Mouse (Mus musculus) erythroblast, embryonic 14.5 days (primary cell): ENCODE data around the gene Ism1.

Experiments used
- GATA1 ChIP-seq: IDR thresholded peaks from 2 replicates; pipeline ENCODE4 v1.6.1; 2012; ENCODE audit warnings: low read length, inconsistent platforms, mixed read lengths
- TAL1 ChIP-seq: IDR thresholded peaks from 3 replicates; pipeline ENCODE4 v1.6.1; 2012; ENCODE audit warnings: low read length, inconsistent platforms, mixed read lengths

GRCm38 (mm10) chr2:139649518-139649917, 28.5 kb upstream of the Ism1 start:
- TF ChIP-seq TAL1: no peak
- TF ChIP-seq GATA1: no peak
